Mouse (Mus musculus) T-helper 1 cell (primary cell): ENCODE measurements at regions not wholly inside any gene's neighbourhood (a gene's known extent, or its start where the extent isn't known, plus 50 kb on each side); places are given as distances from the start of the nearest gene placed in this dataset.
"Not testable (repeated sequence)": the region's sequence is repeated elsewhere in the genome, so short reads cannot be mapped to it uniquely, and the experiment has no call there.

ENCODE experiments used
- in situ Hi-C: fragments of 300-600 bp; cut with MboI, MseI; formaldehyde crosslinking; loops from one replicate; pipeline ENCODE4 v1.15.1; 2025; ENCODE audit warnings: high pct_unique_total_duplicates

- in situ Hi-C loops = not testable (repeated sequence)
Observed at GRCm38 (mm10) chr6:22444856-22445255, 88.8 kb upstream of the Fam3c start.

- in situ Hi-C loops = no loop called here
Observed at GRCm38 (mm10) chr6:22444220-22444619, 88.2 kb upstream of the Fam3c start.

GRCm38 (mm10) chr6:22443573-22443972, 87.5 kb upstream of the Fam3c start:
- in situ Hi-C loops = no loop called here

GRCm38 (mm10) chr6:22443170-22443569, 87.1 kb upstream of the Fam3c start:
- in situ Hi-C loops = no loop called here

- in situ Hi-C loops = no loop called here
Observed at GRCm38 (mm10) chr6:22442591-22442990, 86.5 kb upstream of the Fam3c start.

GRCm38 (mm10) chr6:22439871-22440270, 83.8 kb upstream of the Fam3c start:
- in situ Hi-C loops = no loop called here

GRCm38 (mm10) chr6:22429026-22429425, 73.0 kb upstream of the Fam3c start:
- in situ Hi-C loops = no loop called here

DNA sequence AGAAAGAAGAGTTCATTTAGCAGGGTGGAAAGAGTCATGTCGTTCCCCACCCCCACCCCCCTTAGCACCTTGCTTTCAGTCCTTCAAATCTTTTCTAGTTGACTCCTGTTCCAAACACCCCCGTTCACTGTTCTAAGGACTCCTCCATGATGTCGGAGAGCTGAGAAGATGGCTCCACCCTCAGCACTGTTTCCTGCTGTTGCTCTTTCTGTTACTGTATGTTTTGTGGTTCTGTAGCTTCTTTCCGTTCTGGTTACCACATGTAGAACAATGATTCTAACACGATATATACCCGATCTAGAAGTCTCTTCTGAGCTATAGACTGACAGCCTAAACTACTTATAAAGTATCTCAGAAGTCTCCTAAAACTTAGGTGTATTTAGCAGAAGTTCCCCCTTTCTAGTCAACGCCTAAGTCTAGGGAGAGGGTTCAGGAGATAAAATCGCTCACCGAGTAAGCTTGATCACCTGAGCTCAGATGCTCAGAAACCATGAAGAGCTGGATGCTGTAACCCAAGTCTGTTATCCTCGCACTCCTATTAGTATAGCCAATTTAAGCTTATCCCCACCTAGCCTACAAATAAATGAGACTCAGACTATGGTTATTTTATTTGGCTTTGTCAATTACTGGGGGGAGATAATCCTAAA, 68.2 kb upstream of the Fam3c start:
- in situ Hi-C loops = no loop called here

DNA sequence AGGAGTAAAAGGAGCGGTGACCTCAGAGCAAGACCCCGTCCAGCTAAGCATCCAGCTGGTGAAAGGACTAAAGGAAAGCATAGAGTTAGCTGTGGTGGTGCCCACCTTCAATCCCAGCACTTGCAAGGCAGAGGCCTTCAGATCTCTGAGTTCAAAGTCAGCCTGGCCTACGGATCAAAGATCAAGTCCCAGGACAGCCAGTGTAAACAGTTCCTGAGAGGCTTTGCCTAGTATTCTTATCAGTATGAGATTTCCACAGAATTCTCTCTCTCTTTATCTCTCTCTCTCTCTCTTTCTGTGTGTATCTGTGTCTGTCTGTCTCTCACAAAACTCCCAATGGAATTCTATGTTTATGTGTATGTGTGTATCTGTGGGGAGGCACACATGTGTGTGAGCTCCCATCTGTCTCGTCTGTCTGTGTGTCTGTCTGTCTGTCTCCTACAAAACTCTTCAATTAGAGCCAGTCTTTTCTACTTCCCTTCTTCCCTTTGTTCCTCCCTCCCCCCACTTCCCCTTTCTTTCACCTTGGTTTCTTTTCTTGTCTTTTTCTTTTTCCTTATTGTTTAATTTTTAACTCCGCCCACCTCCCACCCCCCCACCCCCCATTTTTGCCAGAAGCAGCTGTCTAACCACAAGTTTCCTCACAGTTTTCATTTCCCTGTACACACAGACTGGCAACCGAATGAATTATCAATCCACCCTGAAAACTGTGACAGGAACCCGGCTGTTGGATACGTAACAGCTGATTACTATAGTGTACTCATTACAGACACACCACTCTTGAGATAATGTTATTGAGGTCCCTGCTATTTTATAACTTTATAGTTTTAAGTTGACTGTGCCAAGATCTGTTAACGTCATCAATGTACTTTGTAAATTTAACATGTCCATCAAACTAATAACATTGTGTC, 67.3 kb upstream of the Fam3c start:
- in situ Hi-C loops = no loop called here

GRCm38 (mm10) chr6:22421551-22421950, 65.5 kb upstream of the Fam3c start:
- in situ Hi-C loops = no loop called here

DNA sequence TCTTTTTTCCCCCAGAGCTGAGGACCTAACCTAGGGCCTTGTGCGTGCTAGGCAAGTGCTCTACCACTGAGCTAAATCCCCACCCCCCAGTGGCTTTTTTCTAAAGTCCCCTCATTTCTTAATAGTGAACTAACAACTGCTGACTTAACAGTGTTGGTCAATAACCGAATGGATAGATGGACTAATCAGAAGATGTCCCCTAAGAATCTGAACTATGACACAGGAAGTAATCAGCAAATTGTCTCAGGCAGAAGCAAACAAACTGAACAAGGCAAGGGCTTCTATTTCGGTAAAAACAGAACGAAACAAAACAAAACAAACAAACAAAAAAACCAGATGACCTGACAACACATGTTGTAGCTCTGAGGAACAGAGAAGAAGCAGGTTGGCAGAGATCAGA, 62.2 kb upstream of the Fam3c start:
- in situ Hi-C loops = no loop called here

DNA sequence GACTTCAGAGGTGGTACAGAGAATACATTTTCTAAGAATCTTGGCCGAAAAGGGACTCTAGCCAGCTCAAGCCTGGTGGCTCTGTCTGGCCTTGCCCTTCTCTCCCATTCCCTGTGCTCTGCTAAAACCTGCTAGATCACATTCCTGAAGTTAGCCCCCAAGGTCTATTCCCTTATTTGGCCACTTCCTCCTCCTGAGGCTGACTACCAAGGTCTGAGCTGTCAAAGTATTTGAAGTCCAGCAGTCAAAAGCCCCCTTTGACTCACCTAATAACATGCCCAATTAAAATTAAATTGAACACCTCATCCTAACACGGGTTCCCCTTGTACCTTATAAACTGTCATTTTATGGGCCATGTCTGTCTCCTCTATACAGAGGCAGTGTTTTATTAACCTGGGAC, 61.1 kb upstream of the Fam3c start:
- in situ Hi-C loops = no loop called here

GRCm38 (mm10) chr6:22411796-22412195, 55.8 kb upstream of the Fam3c start:
- in situ Hi-C loops = no loop called here

GRCm38 (mm10) chr6:22408808-22409589, 53.0 kb upstream of the Fam3c start:
- in situ Hi-C loops = no loop called here
